Mouse (Mus musculus) liver, postnatal 0 days (tissue): ENCODE data around the gene Clybl.

ENCODE experiments used
- CTCF ChIP-seq: sonication (generic); IDR thresholded peaks from 2 replicates; pipeline ENCODE4 v1.5.1; 2016; ENCODE audit warnings: antibody characterized with exemption, low read depth
- EP300 ChIP-seq: IDR thresholded peaks from 2 replicates; pipeline ENCODE4 v1.6.1; 2016; ENCODE audit warnings: antibody characterized with exemption, low read depth, mild to moderate bottlenecking

DNA sequence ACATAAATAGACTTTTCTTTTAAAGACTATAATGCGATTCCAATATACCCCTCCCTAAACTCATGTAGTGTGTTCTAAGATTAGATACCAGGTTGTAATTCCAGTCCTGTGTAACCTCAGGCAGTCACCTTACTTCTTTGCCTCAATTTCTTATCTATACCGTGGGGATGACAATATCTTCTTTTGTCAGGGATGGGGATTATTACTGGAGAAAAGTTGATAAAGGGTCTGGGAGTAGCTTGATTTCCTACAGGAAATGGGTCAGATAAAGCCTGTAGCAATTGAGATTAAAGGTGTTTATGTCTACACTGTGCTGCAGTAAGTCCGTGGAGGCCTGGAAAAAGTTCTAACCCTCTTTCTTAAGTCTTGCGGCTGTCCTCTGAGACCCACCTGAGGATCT is 131.8 kb downstream of the Clybl start:
- no peak for TF ChIP-seq CTCF
- TF ChIP-seq EP300 = no peak
